Mouse (Mus musculus): ENCODE measurements around the gene Txlng. TPM values are rescaled to one million over a fixed set of nuclear protein-coding genes. Genes with fewer than 3 reads are reported as not detected.
"Not testable (repeated sequence)": the region's sequence is repeated elsewhere in the genome, so short reads cannot be mapped to it uniquely, and the experiment has no call there.

Txlng gene
- total RNA-seq (2022) = 10 to 100 TPM in 1 of 4 experiments, 1 to 10 TPM in 3; 7.1 to 10.9 (median 7.8) TPM

DNA sequence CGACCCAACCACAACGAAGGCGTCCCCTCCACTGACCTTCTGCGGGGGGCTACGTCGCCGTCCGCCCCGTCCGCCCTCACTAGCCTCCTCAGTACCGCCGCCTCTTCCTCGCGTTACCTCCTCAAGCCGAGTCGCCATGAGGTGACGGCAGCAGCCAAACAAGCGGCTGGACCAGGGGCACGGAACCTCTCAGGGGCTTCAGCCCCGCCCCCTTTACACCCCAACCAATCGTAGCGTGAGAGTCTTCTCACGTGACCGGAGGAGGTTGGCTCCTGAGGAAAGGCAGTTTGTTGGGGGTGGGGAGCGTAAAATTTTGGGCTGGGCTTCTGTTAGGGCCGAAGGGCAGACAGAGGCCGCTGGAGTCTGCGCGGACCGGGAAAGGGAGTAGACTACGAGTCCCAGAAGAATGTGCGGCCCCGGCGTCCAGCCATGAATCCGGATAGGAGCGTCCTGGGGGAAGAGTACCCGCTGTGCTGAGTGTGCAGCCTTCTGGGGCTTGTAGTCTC lies at the start of gene Txlng:
Gene Txlng (minus strand): TSS at position 252 of the 506 bp plus-strand sequence.
- DNase-seq (ENCODE audit: low spot score in 2 of 2) = peak; percentile 94 to 97

GRCm38 (mm10) chrX:162878236-162878635 lies 49.0 kb upstream of the Txlng start:
- no peak for DNase-seq (ENCODE audit: low spot score in 2 of 2)

- no peak for DNase-seq (ENCODE audit: low spot score in 2 of 2)
These were observed 44.5 kb upstream of the Txlng start for GRCm38 (mm10) chrX:162873761-162874160.

GRCm38 (mm10) chrX:162871734-162872517 lies 42.7 kb upstream of the Txlng start:
- no peak for DNase-seq (ENCODE audit: low spot score in 2 of 2)

DNA sequence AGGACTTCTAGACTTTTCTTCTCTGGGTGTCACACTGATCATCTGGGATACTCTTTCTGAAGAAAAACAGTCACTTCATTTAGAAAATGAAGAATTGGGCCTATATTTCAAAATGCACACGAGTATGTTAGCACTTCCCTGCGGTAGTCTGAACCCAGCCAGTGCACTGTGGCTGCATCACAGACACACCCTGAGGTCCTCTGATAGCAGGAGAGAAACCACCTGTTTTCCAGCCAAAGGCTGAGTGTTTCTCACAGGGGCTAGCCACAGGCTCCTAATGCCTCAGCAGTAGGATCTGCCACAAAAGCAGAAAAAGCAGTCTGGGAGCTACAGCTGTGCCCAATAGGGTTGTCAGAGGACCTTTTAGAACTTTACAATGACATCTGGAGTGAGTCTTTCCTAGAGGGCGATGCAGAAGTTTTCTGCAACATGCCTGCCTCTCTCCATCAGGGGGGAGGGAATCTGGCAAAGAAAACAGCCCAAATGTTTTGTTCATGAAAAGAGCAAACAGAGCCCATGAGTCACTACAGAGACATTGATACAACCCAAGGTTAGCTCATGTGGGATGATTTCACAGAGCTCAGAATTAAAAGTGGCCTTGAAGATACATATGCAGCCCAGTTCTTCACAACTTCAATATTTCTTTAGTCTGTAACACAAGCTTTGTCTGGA lies 39.2 kb upstream of the Txlng start:
- no peak for DNase-seq (ENCODE audit: low spot score in 2 of 2)

- DNase-seq (ENCODE audit: low spot score in 2 of 2) = no peak
These were observed 19.4 kb upstream of the Txlng start for GRCm38 (mm10) chrX:162848682-162849081.

GRCm38 (mm10) chrX:162845531-162845930 lies 16.3 kb upstream of the Txlng start:
- no peak for DNase-seq (ENCODE audit: low spot score in 2 of 2)

DNA sequence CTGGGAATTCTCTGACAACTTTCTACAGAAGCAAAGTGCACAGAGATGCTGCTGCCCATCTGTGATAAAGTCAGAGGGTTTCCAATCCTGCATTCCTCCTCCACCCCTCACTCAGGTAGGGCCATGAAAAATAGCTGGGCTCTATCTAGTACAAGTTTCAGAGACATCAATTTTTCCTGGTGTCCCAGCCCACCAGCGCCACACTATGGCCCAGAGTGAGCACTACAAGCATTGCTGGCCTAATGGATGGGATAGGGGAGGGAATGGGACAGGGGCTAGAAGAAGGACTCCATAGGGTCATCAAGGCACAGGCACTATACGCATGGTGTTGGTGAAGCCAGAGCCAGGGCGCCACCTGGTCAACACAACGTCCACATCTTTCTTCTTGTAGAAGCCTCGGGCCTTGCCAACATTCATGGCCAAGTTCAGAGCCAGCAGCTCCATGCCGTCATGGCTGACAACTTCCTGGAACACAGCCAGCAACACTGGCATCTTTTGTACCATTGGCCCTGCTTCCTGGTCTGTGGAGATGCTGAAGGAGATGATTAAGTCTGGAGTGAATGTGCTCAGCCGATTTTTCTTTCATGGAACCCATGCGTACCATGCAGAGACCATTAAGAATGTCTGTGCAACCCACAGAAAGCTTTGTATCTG lies 15.3 kb upstream of the Txlng start:
- no peak for DNase-seq (ENCODE audit: low spot score in 2 of 2)

- no peak for DNase-seq (ENCODE audit: low spot score in 2 of 2)
These were observed 2.8 kb upstream of the Txlng start for GRCm38 (mm10) chrX:162832101-162832500.

DNA sequence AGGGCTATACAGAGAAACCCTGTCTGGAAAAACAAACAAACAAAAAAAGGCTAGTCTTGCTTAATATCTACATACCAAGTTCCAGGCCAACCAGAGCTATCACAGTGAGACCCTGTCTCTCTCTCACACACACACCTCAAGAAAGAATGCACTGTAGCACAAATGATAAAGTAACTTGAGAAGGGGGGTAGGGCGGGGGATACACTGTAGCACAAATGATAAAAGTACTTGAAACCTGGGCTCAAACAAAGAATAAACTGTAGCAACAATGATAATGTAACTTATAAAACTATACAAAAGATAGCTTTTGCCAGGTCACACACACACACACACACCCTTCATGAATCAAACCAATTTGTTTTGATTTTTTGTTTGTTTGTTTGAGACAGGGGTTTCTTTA lies 2.3 kb upstream of the Txlng start:
- no peak for DNase-seq (ENCODE audit: low spot score in 2 of 2)

DNA sequence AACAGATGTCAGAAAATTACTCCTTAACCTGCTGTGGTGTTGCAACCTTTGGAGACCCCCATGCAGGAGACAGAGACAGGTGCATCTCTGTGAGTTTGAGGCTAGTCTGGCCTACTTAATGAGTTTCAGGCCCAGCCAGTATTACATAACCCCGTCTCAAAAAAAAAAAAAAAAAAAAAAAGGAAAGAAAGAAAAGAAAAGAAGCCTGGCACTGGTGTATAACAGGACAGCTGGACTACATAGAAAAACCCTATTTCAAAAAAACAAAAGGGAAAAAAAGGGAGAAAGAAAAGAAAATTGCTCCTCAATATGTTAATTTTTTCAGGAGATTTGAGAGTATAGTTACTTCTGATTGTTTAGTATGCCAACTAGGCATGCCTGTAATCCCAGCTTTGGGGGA lies 1.8 kb upstream of the Txlng start:
- no peak for DNase-seq (ENCODE audit: low spot score in 2 of 2)

- DNase-seq (ENCODE audit: low spot score in 2 of 2) = not testable (repeated sequence)
These were observed 1.1 kb upstream of the Txlng start for GRCm38 (mm10) chrX:162830313-162830712.

GRCm38 (mm10) chrX:162829741-162830140 lies 487 bp upstream of the Txlng start:
- DNase-seq (ENCODE audit: low spot score in 2 of 2) = no peak

DNA sequence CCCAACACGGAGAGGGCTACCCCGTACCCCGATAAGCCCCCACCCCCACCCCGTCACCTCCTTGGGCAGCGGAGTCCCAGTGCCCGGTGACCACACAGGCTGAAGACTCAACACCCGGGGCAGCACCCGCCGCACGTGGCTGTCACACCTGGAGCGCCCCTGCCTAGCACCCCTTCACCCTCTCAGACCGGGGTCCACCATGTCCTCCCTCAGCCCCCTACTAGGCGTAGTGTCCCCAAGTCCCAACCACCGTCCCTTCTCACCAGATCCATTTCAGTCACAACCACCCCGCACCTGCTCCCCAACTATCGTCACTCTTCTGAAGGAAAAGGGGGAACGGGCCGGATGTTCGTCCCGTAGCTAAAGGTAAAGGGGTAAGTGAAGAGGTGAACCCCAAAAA lies 471 bp downstream of the Txlng start:
- DNase-seq (ENCODE audit: low spot score in 2 of 2) = peak in 1 of 2 experiments; percentile 2

GRCm38 (mm10) chrX:162828016-162828415 lies 1.2 kb downstream of the Txlng start:
- DNase-seq (ENCODE audit: low spot score in 2 of 2) = no peak

GRCm38 (mm10) chrX:162800371-162800770 lies 28.9 kb downstream of the Txlng start:
- peak; percentile 3 to 12 for DNase-seq (ENCODE audit: low spot score in 2 of 2)

GRCm38 (mm10) chrX:162791392-162791791 lies 37.9 kb downstream of the Txlng start:
- DNase-seq (ENCODE audit: low spot score in 2 of 2) = not testable (repeated sequence)

DNA sequence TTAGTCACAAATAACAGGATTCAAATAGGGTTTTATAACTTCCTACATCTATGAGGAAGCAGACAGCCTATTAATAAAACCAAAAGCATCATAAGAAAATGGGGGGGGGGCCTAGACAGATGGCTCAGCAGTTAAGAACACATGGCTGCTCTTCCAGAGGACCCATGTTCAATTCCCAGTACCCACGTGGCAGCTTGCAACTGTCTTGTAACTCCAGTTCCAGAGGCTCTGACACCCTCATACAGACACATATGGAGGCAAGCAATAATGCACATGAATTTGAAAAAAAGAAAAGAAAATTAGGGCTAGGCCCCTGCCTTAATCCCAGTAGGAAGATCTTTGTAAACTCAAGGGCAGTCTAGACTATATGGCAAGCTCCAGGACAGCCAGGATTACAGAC lies 40.9 kb downstream of the Txlng start:
- no peak for DNase-seq (ENCODE audit: low spot score in 2 of 2)

DNA sequence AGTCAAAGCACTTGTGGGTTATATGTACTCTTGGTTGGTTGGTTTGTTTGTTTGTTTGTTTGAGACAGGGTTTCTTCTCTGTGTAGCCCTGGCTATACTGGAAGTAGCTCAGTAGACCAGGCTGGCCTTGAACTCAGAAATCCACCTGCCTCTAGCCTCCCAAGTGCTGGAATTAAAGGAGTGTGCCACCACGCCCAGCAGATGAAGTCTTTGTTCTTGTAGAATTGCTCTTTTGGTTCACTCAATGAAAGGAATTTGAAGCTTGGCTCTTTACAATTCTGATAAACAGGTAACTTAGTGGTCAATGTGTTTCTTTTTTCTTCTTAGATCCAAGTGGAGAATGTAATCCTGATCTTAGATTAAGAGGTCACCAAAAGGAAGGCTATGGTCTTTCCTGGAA lies 58.5 kb downstream of the Txlng start:
- DNase-seq (ENCODE audit: low spot score in 2 of 2) = no peak

GRCm38 (mm10) chrX:162761716-162762395 lies 67.4 kb downstream of the Txlng start:
- no peak for DNase-seq (ENCODE audit: low spot score in 2 of 2)

GRCm38 (mm10) chrX:162760958-162761515 lies 68.2 kb downstream of the Txlng start:
- peak in 1 of 2 experiments; percentile 5 for DNase-seq (ENCODE audit: low spot score in 2 of 2)
